Mouse (Mus musculus) embryonic facial prominence, embryonic 14.5 days (tissue): ENCODE results near the gene Fbxw16. TPM values are rescaled to one million over a fixed set of nuclear protein-coding genes. Genes with fewer than 3 reads are reported as not detected.
"Not testable (repeated sequence)": the region's sequence is repeated elsewhere in the genome, so short reads cannot be mapped to it uniquely, and the experiment has no call there.

Experiments
- ATAC-seq: fragments of 200-750 bp; cut with Nextera tagmentation; 2 replicates; pipeline ENCODE4 v1.8.0; 2017; ENCODE audit warnings: low read depth, moderate number of reproducible peaks, moderate TSS enrichment
- DNase-seq: peaks from one replicate; pipeline ENCODE4 v3.0.0-alpha.2; 2015; ENCODE audit warnings: low spot score
- H3K27ac ChIP-seq: fragments of 300-500 bp; sonication (generic); replicated peaks from 2 replicates; pipeline ENCODE4 v1.5.1; 2014; ENCODE audit warnings: low read depth, mild to moderate bottlenecking, low read length, moderate library complexity
- H3K27me3 ChIP-seq: fragments of 300-500 bp; sonication (generic); replicated peaks from 2 replicates; pipeline ENCODE4 v1.6.1; 2014; ENCODE audit warnings: low read length; ENCODE audit not compliant: control insufficient read depth, insufficient read depth
- H3K36me3 ChIP-seq: fragments of 300-500 bp; sonication (generic); 2 replicates; pipeline ENCODE4 v1.6.1; 2014; ENCODE audit warnings: low read length, mixed read lengths; ENCODE audit not compliant: control insufficient read depth, insufficient read depth
- H3K4me1 ChIP-seq: fragments of 300-500 bp; sonication (generic); 2 replicates; pipeline ENCODE4 v1.6.1; 2014; ENCODE audit warnings: antibody characterized with exemption, low read length; ENCODE audit not compliant: control insufficient read depth, insufficient read depth
- H3K4me2 ChIP-seq: fragments of 300-500 bp; sonication (generic); 2 replicates; pipeline ENCODE4 v1.6.1; 2014; ENCODE audit warnings: low read depth, mild to moderate bottlenecking, low read length, moderate library complexity, mixed read lengths
- H3K4me3 ChIP-seq: fragments of 300-500 bp; sonication (generic); 2 replicates; pipeline ENCODE4 v1.5.1; 2014; ENCODE audit warnings: low read depth, mild to moderate bottlenecking, low read length
- H3K9ac ChIP-seq: fragments of 300-500 bp; sonication (generic); 2 replicates; pipeline ENCODE4 v1.6.1; 2014; ENCODE audit warnings: low read depth, mild to moderate bottlenecking, low read length, moderate library complexity, mixed read lengths
- H3K9me3 ChIP-seq: fragments of 300-500 bp; sonication (generic); 2 replicates; pipeline ENCODE4 v1.6.1; 2016; ENCODE audit warnings: low read length; ENCODE audit not compliant: control insufficient read depth
- WGBS: fragments of 180-500 bp; shearing (Covaris S2); extraction: QIAGEN DNeasy Blood & Tissue Kit; methylation state at CpG from one replicate; pipeline ENCODE4 v1.1.7; 2014; 5-methylcytosine and 5-hydroxymethylcytosine counted together
- polyA plus RNA-seq: library from polyadenylated mRNA; unstranded; fragments of >200 nt; fragmentation: Nextera tagmentation; extraction: Ambion mirVana; gene quantifications from 2 replicates; pipeline ENCODE4 v1.2.1, GENCODE M21; 2014

Gene Fbxw16
- not detected in 2 replicates for polyA plus RNA-seq

- Histone ChIP-seq H3K27me3 (no peaks in the 10 kb centered on the region), H3K36me3 (no peaks in the 10 kb centered on the region), H3K4me3 (no peak within 1 kb of the TSS), H3K4me1 (no peaks in the 10 kb centered on the region), H3K27ac (no peak within 1 kb of the TSS), H3K9ac (no peak within 1 kb of the TSS), H3K4me2 (no peak within 1 kb of the TSS), H3K9me3 (no peaks in the 10 kb centered on the region)
- ATAC-seq = no peak
- DNase-seq = no peak
Observed at GRCm38 (mm10) chr9:109449040-109449439, at the start of gene Fbxw16. Gene Fbxw16 (minus strand): TSS chr9:109449140.

- H3K9me3 ChIP-seq, ATAC-seq, H3K27ac ChIP-seq, H3K27me3 ChIP-seq, H3K4me2 ChIP-seq, H3K9ac ChIP-seq, H3K36me3 ChIP-seq, H3K4me1 ChIP-seq, DNase-seq, H3K4me3 ChIP-seq: not testable (repeated sequence)
- 71% methylated on average over 1 of the region's 1 CpGs for WGBS
Observed at GRCm38 (mm10) chr9:109495775-109496174, 46.8 kb upstream of the Fbxw16 start, which contains the start of gene Fbxw19. Gene Fbxw19 (minus strand): TSS chr9:109495875.

DNA sequence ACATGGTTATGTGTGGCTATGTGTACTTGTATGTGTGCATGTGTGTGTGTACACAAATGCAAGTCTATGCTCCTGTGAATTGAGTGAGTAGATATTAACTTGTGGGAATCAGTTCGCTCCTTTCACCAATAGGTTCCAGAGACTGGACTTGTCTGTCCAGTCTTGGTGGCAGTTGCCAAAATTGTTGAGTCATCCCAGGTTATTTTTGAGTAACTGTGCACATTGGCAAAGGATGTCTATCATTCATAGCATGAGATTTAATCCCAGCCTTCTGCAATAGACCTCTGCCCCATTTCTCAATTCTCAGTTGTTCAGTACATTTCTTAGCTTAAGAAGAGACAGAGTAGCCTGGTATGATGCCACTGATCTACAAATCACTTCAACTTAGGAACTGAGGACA, 16.0 kb downstream of the Fbxw16 start:
- WGBS = 100% methylated on average over 1 of the region's 1 CpGs
- no peaks in the 10 kb centered on the region for H3K27me3 ChIP-seq
- ATAC-seq (no peak), DNase-seq (no peak)
- no peak overlapping the region for H3K4me3 ChIP-seq
- no peak overlapping the region for H3K4me2 ChIP-seq
- H3K36me3 ChIP-seq = no peaks in the 10 kb centered on the region
- no peaks in the 10 kb centered on the region for H3K4me1 ChIP-seq
- H3K9ac ChIP-seq = no peak overlapping the region
- H3K9me3 ChIP-seq = no peaks in the 10 kb centered on the region
- H3K27ac ChIP-seq = no peak overlapping the region

DNA sequence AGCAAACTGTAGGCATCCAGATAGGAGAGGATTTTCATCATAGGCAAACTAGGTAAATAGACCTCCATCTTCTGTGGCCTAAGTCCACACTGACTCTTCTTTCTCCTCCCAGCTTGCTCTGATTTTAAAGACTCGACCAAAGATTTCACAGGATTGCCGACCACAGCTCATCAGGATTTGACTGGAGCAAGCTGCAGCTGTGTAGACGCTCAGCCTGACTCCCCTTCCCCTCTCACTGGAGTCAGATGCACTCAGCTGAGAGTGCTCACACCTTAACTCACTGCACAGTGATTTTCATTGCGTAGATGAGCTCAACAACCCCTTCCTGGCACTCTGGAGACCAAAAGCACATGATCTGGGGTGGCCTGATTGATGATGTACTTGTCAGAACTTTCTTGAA, 44.7 kb downstream of the Fbxw16 start, which contains the start of gene Fbxw22:
TSS of gene Fbxw22 (minus strand) at position 101 of the 400 bp plus-strand sequence.
- H3K27me3 ChIP-seq, H3K36me3 ChIP-seq, H3K4me2 ChIP-seq, H3K9ac ChIP-seq, H3K9me3 ChIP-seq, H3K4me1 ChIP-seq, ATAC-seq, H3K27ac ChIP-seq, DNase-seq, H3K4me3 ChIP-seq: not testable (repeated sequence)
- 71% methylated on average over 4 of the region's 4 CpGs for WGBS

Other genes starting within 250 kb of the Fbxw16 start
- not detected in 2 replicates for gene Fbxw20, start 214.4 kb downstream of the Fbxw16 start, polyA plus RNA-seq
- gene Fbxw14, start 161.5 kb downstream of the Fbxw16 start, polyA plus RNA-seq = not detected in 2 replicates
- not detected in 2 replicates for gene Fbxw28, start 109.5 kb downstream of the Fbxw16 start, polyA plus RNA-seq
- not detected in 2 replicates for gene Fbxw22, start 44.8 kb downstream of the Fbxw16 start, polyA plus RNA-seq
- gene Fbxw19, start 46.7 kb upstream of the Fbxw16 start, polyA plus RNA-seq = not detected in 2 replicates
- gene Fbxw15, start 119.1 kb upstream of the Fbxw16 start, polyA plus RNA-seq = not detected in 2 replicates
- 0.11 TPM in 1 of 2 replicates, not detected in the other for gene Fbxw24, start 176.9 kb upstream of the Fbxw16 start, polyA plus RNA-seq
- gene Fbxw25, start 215.5 kb upstream of the Fbxw16 start, polyA plus RNA-seq = not detected in 2 replicates